Mouse (Mus musculus) small intestine, adult 2 months (tissue): ENCODE data around the gene Gsto1.
"Not testable (repeated sequence)": the region's sequence is repeated elsewhere in the genome, so short reads cannot be mapped to it uniquely, and the experiment has no call there.

Experiments used
- CTCF ChIP-seq: fragments of 200-500 bp; IDR thresholded peaks from 2 replicates; pipeline ENCODE4 v1.5.1; 2012; ENCODE audit warnings: low read depth, mild to moderate bottlenecking, control low read depth, inconsistent platforms, low read length, moderate library complexity, mixed read lengths; ENCODE audit not compliant: insufficient replicate concordance, insufficient read length; ENCODE audit errors: extremely low read depth
- POLR2A ChIP-seq: fragments of 200-500 bp; IDR thresholded peaks from 2 replicates; pipeline ENCODE4 v1.6.1; 2012; ENCODE audit warnings: low read depth, mild to moderate bottlenecking, control low read depth, inconsistent platforms, low read length, moderate library complexity

GRCm38 (mm10) chr19:47841234-47841633 lies 13.5 kb upstream of the Gsto1 start:
- not testable (repeated sequence) for TF ChIP-seq CTCF, POLR2A
